Mouse (Mus musculus) CD4-positive naive resting alpha-beta T cell, adult 57 days (primary cell): ENCODE data around the gene Serinc1. TPM values are rescaled to one million over a fixed set of nuclear protein-coding genes. Genes with fewer than 3 reads are reported as not detected.

Source experiments
- total RNA-seq: library from RNA; stranded (reverse); gene quantifications from one replicate; pipeline ENCODE4 v1.2.4, GENCODE M21; 2023

Serinc1 gene
- total RNA-seq = 170 TPM

DNA sequence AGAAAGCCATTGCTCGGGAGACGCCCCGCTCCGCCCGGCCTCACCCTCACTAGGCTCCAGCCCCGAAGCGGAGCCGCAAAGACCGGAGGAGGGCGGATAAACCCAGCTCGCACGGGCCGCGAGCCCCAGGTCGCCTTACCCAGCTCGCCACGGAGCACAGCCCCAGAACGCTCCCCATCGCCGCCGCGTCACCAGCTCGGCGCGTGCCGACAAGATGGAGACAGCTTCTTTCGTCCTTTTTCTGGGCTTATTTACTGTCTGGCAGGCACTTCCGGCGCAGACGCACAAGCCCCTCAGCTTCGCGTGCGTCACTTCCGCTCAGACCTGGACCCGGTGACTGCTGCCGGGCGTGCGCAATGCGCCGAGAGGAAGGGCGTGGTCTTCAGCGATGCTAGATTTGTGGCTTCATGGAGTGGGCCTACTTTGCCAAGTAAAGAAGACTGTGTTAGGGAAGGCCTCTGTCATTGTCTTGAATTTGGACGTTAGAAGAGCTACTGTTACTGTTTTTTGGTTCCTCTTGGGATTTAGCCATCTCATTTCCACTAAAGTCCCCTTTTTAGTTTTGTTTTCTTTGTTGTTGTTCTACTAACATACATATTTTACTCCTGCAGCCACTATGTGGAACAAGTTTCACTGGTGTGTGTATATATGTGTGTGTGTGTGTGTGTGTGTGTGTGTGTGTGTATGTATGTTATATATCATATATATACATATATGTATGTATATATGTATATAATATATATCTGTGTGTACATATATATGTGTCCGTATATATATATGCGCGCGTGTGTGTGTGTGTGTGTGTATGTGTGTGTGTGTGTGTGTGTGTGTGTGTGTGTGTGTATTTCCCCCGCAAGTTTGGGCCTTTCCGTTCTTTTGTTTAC lies at the start of gene Serinc1:
Gene Serinc1, minus strand, starts transcription at position 313 of the 884 bp plus-strand sequence.

DNA sequence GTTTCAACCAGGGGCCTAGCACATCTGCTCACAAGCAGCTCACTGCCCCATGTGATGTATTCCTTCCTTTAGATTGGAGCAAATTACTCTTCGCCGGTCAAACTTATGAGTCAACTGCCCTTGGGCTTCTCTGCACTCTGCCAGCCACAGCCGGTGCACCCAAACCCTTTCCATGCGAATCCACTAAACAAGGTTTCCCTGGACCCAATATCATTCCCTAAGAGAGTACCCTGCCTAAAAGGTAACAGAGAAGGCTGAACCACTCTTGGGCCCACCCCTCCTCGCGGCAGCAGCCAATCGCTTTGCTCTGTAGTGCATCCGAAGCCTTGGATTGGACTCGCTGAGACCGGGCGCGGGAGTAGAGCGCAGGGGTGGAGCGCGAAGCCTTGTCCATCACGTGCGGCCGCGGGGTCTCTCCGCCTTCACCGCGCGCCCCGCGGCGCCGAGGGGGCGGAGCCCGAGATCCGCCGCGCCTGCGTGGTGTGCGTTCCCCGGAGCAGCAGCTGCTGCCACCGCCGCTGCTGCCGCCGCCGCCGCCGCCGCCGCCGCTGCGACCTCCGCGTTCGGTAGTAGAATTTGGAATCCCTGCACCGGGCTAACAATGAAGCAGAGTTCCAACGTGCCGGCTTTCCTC lies 46.3 kb downstream of the Serinc1 start, which contains the start of gene Hsf2:
Gene Hsf2, plus strand, starts transcription at position 478 of the 634 bp plus-strand sequence.

Other genes with a start within 250 kb of the Serinc1 start
- gene Hsf2, start 46.1 kb downstream of the Serinc1 start, total RNA-seq = 17.9 TPM
- gene Pkib, start 99.5 kb upstream of the Serinc1 start, total RNA-seq = 3.9 TPM